Mouse (Mus musculus) kidney, postnatal 25 days (tissue): ENCODE results near the gene Ddx41.
A peak's percentile ranks its signal among the peaks of the same experiment; 100 is the strongest.
"Not testable (repeated sequence)": the region's sequence is repeated elsewhere in the genome, so short reads cannot be mapped to it uniquely, and the experiment has no call there.

Source experiments
- DNase-seq, 2 experiments: peaks; one replicate each; pipeline ENCODE4 v3.0.0; 2021; ENCODE audit warnings: mixed read lengths in 2 of 2

The Ddx41 gene

GRCm38 (mm10) chr13:55536194-55537175, at the start of gene Ddx41:
Gene Ddx41, minus strand, starts transcription at chr13:55536658.
- peak; percentile 98 to 99 for DNase-seq

- no peak for DNase-seq
Observed at GRCm38 (mm10) chr13:55578086-55578485, 41.6 kb upstream of the Ddx41 start.

DNA sequence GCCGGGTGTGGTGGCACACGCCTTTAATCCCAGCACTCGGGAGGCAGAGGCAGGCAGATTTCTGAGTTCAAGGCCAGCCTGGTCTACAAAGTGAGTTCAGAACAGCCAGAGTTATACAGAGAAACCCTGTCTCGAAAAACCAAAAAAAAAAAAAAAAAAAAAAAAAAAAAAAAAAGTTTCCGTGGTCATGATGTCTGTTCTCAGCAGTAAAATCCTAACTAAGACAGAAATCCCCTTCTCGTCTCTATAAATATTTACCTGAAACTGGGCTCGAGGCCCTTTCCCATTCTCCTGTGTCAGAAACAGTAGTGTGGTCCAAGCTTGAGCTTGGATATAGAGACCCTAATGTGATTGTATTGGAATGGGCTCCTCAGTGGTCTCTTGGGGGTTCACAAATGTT, 40.4 kb upstream of the Ddx41 start:
- DNase-seq = not testable (repeated sequence)

- no peak for DNase-seq
Observed at GRCm38 (mm10) chr13:55575932-55576331, 39.5 kb upstream of the Ddx41 start.

GRCm38 (mm10) chr13:55574321-55574720, 37.9 kb upstream of the Ddx41 start:
- DNase-seq = no peak

DNA sequence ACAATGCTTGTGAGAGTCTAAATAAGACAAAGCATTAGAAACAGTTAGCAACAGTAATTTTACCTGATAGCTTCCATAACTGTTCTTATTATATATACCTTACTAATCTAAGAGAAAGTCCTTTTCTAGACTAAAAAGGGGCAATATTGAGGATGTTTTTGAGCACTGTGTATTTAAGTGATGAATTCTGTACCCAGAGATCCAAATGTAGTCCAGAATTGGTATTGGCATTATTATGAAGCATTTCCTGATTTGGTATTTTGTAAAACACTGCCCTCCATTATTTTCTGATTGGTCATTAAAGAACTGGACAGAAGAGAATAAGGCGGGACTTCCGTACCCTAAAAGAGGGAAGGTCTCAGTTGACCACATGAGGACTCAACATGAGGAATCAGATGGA, 37.0 kb upstream of the Ddx41 start, which contains the start of gene Tmed9:
Gene Tmed9 (plus strand): TSS at position 301 of the 400 bp plus-strand sequence.
- DNase-seq = no peak

GRCm38 (mm10) chr13:55571977-55572376, 35.5 kb upstream of the Ddx41 start:
- DNase-seq = no peak

- peak; percentile 95 to 97 for DNase-seq
Observed at GRCm38 (mm10) chr13:55571027-55571751, 34.7 kb upstream of the Ddx41 start, which contains the start of gene Fam193b. Gene Fam193b, minus strand, starts transcription at chr13:55571120.

GRCm38 (mm10) chr13:55570286-55570973, 34.0 kb upstream of the Ddx41 start:
- peak; percentile 28 to 64 for DNase-seq

DNA sequence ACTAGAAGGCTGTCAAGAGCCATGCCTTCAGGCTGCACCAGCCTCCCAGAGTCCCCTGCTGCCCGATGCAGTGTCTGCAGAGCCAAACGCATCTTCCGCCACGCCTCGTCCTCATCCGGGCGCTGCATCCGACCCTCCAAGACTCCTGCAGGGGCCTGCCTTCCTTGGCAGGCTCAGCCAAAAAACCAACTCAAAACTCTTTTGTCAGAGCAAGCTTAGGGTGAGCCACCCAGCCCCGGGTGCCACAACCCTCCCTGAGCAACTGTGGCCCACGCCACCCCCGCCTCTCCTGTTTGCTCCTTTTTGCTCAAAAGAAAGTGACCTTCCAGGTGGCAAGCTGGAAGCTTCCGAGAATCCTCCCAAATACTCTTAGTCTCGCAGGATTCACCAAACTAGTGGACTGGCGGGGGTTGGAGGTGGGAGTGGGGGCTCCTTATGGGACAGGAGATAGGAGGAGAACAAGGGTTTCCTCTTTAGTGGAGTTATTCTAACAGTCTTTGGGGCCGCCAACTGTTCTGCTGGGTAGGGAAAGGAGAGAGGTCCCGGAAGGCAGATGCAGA, 33.3 kb upstream of the Ddx41 start:
- peak in 1 of 2 experiments; percentile 9 for DNase-seq

DNA sequence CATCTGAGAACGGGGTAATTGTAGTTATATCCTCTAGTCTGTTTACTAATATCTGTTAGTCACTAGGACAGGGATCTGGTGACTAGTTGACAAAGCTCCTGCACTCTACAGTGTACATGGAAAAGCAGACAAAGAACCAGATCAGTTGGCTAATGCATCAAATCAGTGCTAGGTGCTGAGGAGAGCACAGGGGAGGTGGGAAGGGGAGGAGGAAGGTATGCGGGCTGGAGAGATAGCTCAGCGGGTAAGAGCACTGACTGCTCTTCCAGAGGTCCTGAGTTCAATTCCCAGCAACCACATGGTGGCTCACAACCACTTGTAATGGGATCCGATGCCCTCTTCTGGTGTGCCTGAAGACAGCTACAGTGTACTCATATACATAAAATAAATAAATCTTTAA, 32.1 kb upstream of the Ddx41 start:
- DNase-seq = not testable (repeated sequence)

- DNase-seq = no peak
Observed at GRCm38 (mm10) chr13:55567949-55568348, 31.5 kb upstream of the Ddx41 start.

- no peak for DNase-seq
Observed at GRCm38 (mm10) chr13:55567001-55567400, 30.5 kb upstream of the Ddx41 start.

GRCm38 (mm10) chr13:55563266-55563879, 26.9 kb upstream of the Ddx41 start:
- DNase-seq = no peak

DNA sequence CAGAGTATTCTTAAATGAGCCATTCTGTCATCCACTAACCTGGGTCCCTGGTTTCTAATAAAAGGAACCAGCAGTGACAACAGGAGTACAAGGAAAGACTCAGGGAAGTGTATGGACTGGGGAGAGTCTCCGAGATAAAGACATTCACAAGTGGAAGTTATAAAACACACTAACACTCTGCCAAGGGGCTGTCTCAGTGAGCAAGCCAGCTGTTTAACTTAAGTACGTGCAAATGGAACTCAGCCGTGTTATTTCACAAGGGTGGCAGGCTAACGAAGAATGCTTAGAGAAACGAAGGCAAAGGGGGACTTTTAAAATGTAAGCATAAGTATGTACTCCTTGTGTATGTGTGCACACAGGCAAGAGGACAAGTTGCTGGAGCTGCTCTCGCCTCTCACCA, 21.0 kb upstream of the Ddx41 start:
- DNase-seq = no peak

- DNase-seq = no peak
Observed at GRCm38 (mm10) chr13:55555921-55556320, 19.5 kb upstream of the Ddx41 start.

- DNase-seq = no peak
Observed at GRCm38 (mm10) chr13:55549061-55549460, 12.6 kb upstream of the Ddx41 start.

- no peak for DNase-seq
Observed at GRCm38 (mm10) chr13:55548426-55548825, 12.0 kb upstream of the Ddx41 start.

- no peak for DNase-seq
Observed at GRCm38 (mm10) chr13:55547916-55548315, 11.5 kb upstream of the Ddx41 start.

GRCm38 (mm10) chr13:55544792-55545191, 8.3 kb upstream of the Ddx41 start:
- no peak for DNase-seq

GRCm38 (mm10) chr13:55543447-55543846, 7.0 kb upstream of the Ddx41 start:
- no peak for DNase-seq

GRCm38 (mm10) chr13:55542891-55543290, 6.4 kb upstream of the Ddx41 start:
- DNase-seq = peak; percentile 96
